Mouse (Mus musculus) kidney, embryonic 14.5 days (tissue): Measurements from ENCODE around the gene Rnf130. TPM values are rescaled to one million over a fixed set of nuclear protein-coding genes. Genes with fewer than 3 reads are reported as not detected.

ENCODE experiments used
- ATAC-seq: fragments of 200-750 bp; cut with Nextera tagmentation; 2 replicates; pipeline ENCODE4 v1.8.0; 2017; ENCODE audit warnings: moderate number of reproducible peaks, mild to moderate bottlenecking, moderate TSS enrichment, moderate library complexity; ENCODE audit not compliant: low FRiP score, low TSS enrichment
- H3K27ac ChIP-seq: fragments of 300-500 bp; sonication (generic); 2 replicates; pipeline ENCODE4 v1.5.1; 2014; ENCODE audit warnings: low read depth, mild to moderate bottlenecking, low read length, moderate library complexity, mixed read lengths
- H3K27me3 ChIP-seq: fragments of 300-500 bp; sonication (generic); 2 replicates; pipeline ENCODE4 v1.6.1; 2014; ENCODE audit warnings: mild to moderate bottlenecking, low read length; ENCODE audit not compliant: control insufficient read depth, insufficient read depth
- H3K36me3 ChIP-seq: fragments of 300-500 bp; sonication (generic); 2 replicates; pipeline ENCODE4 v1.6.1; 2014; ENCODE audit warnings: low read length, mixed read lengths; ENCODE audit not compliant: control insufficient read depth, insufficient read depth
- H3K4me1 ChIP-seq: fragments of 300-500 bp; sonication (generic); 2 replicates; pipeline ENCODE4 v1.6.1; 2014; ENCODE audit warnings: low read length, mixed read lengths; ENCODE audit not compliant: control insufficient read depth, insufficient read depth
- H3K4me2 ChIP-seq: fragments of 300-500 bp; sonication (generic); replicated peaks from 2 replicates; pipeline ENCODE4 v1.6.1; 2014; ENCODE audit warnings: low read depth, mild to moderate bottlenecking, low read length
- H3K4me3 ChIP-seq: fragments of 300-500 bp; sonication (generic); 2 replicates; pipeline ENCODE4 v1.5.1; 2014; ENCODE audit warnings: mild to moderate bottlenecking, low read length
- H3K9ac ChIP-seq: fragments of 300-500 bp; sonication (generic); 2 replicates; pipeline ENCODE4 v1.6.1; 2014; ENCODE audit warnings: low read depth, mild to moderate bottlenecking, low read length, moderate library complexity
- H3K9me3 ChIP-seq: fragments of 300-500 bp; sonication (generic); 2 replicates; pipeline ENCODE4 v1.6.1; 2016; ENCODE audit warnings: low read length; ENCODE audit not compliant: control insufficient read depth
- WGBS: fragments of 180-500 bp; shearing (Covaris S2); extraction: QIAGEN DNeasy Blood & Tissue Kit; methylation state at CpG from one replicate; pipeline ENCODE4 v1.1.7; 2014; 5-methylcytosine and 5-hydroxymethylcytosine counted together
- polyA plus RNA-seq: library from polyadenylated mRNA; unstranded; fragments of >200 nt; fragmentation: Nextera tagmentation; extraction: Ambion mirVana; gene quantifications from 2 replicates; pipeline ENCODE4 v1.2.1, GENCODE M21; 2014

The Rnf130 gene
- polyA plus RNA-seq, 1 experiment from 2014 or later = 69.3 TPM

GRCm38 (mm10) chr11:50104016-50104415, 78.9 kb downstream of the Rnf130 start:
- WGBS = 91% methylated on average over 6 of the region's 6 CpGs
- Histone ChIP-seq H3K27ac (no peak overlapping the region), H3K4me3 (no peak overlapping the region), H3K4me1 (peaks cover 2% of the 10 kb centered on the region; the same call in 1 of the 2 replicates), H3K9ac (no peak overlapping the region), H3K36me3 (peaks cover 9% of the 10 kb centered on the region; the same call in 1 of the 2 replicates), H3K27me3 (no peaks in the 10 kb centered on the region), H3K9me3 (no peaks in the 10 kb centered on the region), H3K4me2 (no peak overlapping the region)
- ATAC-seq = no peak

- Histone ChIP-seq H3K9me3 (no peaks in the 10 kb centered on the region), H3K4me1 (peaks cover 2% of the 10 kb centered on the region; the same call in 1 of the 2 replicates), H3K4me3 (no peak overlapping the region), H3K27ac (no peak overlapping the region), H3K27me3 (no peaks in the 10 kb centered on the region), H3K4me2 (no peak overlapping the region), H3K36me3 (no peaks in the 10 kb centered on the region; the same call in 1 of the 2 replicates), H3K9ac (no peak overlapping the region)
- ATAC-seq = no peak
- WGBS = 87% methylated on average over 5 of the region's 5 CpGs
These were observed 80.1 kb downstream of the Rnf130 start for GRCm38 (mm10) chr11:50105237-50105636.

GRCm38 (mm10) chr11:50106024-50106423, 80.9 kb downstream of the Rnf130 start:
- no peaks in the 10 kb centered on the region for H3K36me3 ChIP-seq
- peaks cover 2% of the 10 kb centered on the region; the same call in 1 of the 2 replicates for H3K4me1 ChIP-seq
- no peak overlapping the region for H3K27ac ChIP-seq
- 78% methylated on average over 7 of the region's 7 CpGs for WGBS
- no peak for ATAC-seq
- no peak overlapping the region for H3K9ac ChIP-seq
- no peaks in the 10 kb centered on the region for H3K9me3 ChIP-seq
- H3K4me2 ChIP-seq = no peak overlapping the region
- H3K27me3 ChIP-seq = no peaks in the 10 kb centered on the region
- H3K4me3 ChIP-seq = no peak overlapping the region

DNA sequence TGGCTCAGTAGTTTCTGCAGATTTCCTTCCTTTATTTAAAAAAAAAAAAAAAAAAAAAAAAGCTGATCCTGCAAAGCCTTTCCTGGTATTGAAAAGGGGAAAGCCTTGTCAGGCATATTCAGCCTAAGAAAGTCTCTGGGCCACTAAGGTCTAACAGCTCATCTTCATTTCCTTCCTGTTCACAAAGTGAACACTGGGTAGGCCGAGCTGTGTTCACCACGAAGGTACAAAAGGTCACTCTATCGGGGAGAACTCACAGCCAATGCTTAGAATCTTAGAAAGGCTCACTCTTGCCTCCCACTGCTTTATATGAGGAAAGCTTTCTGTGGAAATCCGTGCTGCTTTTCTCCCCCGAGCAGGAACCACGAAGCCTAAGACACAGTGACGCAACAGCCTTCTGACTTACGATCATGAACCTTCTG, 83.7 kb downstream of the Rnf130 start:
- ATAC-seq = no peak
- no peak overlapping the region; the same call in 1 of the 2 replicates for H3K27ac ChIP-seq

DNA sequence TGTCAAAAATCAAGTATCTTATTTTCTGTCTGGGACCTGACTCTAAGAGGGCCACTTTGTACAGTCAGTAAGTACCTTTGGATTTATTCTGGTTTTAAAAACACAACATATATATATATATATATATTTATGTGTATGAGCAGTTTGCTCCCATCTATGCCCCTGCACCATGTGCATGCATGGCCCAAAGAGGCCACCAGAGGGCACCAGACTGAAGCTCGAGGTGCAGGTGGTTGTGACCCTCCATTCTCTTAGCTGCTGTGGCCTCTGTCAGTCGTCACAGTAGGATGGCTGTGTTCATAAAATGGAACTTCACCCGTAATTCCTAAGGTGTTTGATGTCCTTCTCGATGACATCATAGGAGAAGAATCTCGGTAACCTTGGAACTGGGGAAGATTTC, 89.2 kb downstream of the Rnf130 start:
- no peaks in the 10 kb centered on the region for H3K9me3 ChIP-seq
- no peaks in the 10 kb centered on the region for H3K4me1 ChIP-seq
- no peak overlapping the region for H3K27ac ChIP-seq
- WGBS = 16% methylated on average over 5 of the region's 5 CpGs
- no peak overlapping the region for H3K4me3 ChIP-seq
- peak; percentile 66 for ATAC-seq
- no peaks in the 10 kb centered on the region for H3K36me3 ChIP-seq
- H3K27me3 ChIP-seq = no peaks in the 10 kb centered on the region
- no peak overlapping the region for H3K9ac ChIP-seq
- H3K4me2 ChIP-seq = no peak overlapping the region

More for the DNA sequence above, 83.7 kb downstream of the Rnf130 start:
- WGBS = 67% methylated on average over 8 of the region's 8 CpGs
- Histone ChIP-seq H3K27me3 (no peaks in the 10 kb centered on the region), H3K9ac (no peak overlapping the region), H3K4me1 (no peaks in the 10 kb centered on the region), H3K4me2 (no peak overlapping the region), H3K4me3 (no peak overlapping the region), H3K36me3 (no peaks in the 10 kb centered on the region), H3K9me3 (no peaks in the 10 kb centered on the region)

DNA sequence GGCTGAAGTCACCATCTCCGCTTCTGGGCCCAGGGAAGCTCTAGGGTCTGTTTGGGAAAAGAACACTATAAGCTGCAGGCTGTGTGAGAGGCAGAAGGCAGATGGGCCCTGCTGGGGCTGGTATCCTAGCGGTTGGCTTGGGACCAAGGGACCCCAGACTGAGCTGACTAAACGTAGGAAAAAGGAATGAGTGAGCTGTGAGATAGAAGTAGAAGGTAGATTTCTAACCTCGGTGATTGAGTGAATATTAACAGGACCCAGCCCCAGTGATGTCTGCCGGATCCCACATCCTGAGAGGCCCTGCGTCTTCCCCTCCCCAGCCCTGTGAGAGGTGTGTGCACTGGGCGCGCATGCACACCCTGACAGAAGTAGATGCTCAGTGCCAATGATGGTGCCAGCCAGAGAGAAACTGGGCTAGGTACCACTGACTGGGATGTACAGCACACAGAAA, 97.5 kb downstream of the Rnf130 start:
- Histone ChIP-seq H3K9me3 (no peaks in the 10 kb centered on the region), H3K4me2 (no peak overlapping the region), H3K27ac (no peak overlapping the region), H3K36me3 (no peaks in the 10 kb centered on the region), H3K9ac (no peak overlapping the region), H3K27me3 (no peaks in the 10 kb centered on the region), H3K4me1 (no peaks in the 10 kb centered on the region), H3K4me3 (no peak overlapping the region)
- ATAC-seq = no peak
- 94% methylated on average over 8 of the region's 8 CpGs for WGBS

DNA sequence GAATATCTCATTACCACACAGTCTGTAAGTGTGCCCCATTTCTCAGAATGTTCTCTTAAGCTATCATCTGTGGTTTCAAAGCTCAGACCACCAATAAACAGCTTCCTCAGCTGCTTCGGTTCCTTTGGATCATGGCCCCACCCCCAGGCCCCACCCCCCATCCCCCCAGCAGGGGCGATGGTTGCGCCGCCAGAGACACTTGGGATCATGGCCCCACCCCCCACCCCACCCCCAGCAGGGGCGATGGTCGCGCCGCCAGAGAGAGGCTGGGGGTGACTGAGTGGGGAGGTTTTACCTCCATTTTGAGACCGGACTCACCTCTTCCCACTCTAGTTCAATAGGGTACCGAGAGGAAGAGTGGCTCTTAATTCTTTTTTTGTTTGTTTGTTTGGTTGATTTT, 102.6 kb downstream of the Rnf130 start:
- 7% methylated on average over 10 of the region's 10 CpGs for WGBS
- Histone ChIP-seq H3K4me1 (peaks cover 8% of the 10 kb centered on the region; the same call in 1 of the 2 replicates), H3K27me3 (no peaks in the 10 kb centered on the region), H3K9ac (no peak overlapping the region), H3K36me3 (no peaks in the 10 kb centered on the region), H3K9me3 (no peaks in the 10 kb centered on the region), H3K4me2 (peak overlapping the region; percentile 38; the same call in 1 of the 2 replicates), H3K27ac (no peak overlapping the region), H3K4me3 (peak overlapping the region; percentile 16; the same call in 1 of the 2 replicates)
- ATAC-seq = no peak

GRCm38 (mm10) chr11:50130811-50131766, 105.9 kb downstream of the Rnf130 start, which contains the start of gene Tbc1d9b:
Gene Tbc1d9b, plus strand, starts transcription at chr11:50131396.
- 1% methylated on average over 70 of the region's 77 CpGs for WGBS
- Histone ChIP-seq H3K27me3 (no peaks in the 10 kb centered on the region), H3K4me2 (peak within 1 kb of the TSS; percentile 85)

GRCm38 (mm10) chr11:50131801-50132201, 106.7 kb downstream of the Rnf130 start:
- Histone ChIP-seq H3K4me3 (peak overlapping the region; percentile 89), H3K9me3 (no peaks in the 10 kb centered on the region), H3K36me3 (peaks cover 12% of the 10 kb centered on the region), H3K27ac (peak overlapping the region; percentile 83; the same call in 1 of the 2 replicates), H3K27me3 (no peaks in the 10 kb centered on the region), H3K4me1 (peaks cover 8% of the 10 kb centered on the region; the same call in 1 of the 2 replicates), H3K4me2 (peak overlapping the region; percentile 85), H3K9ac (peak overlapping the region; percentile 98)
- WGBS = 20% methylated on average over 10 of the region's 10 CpGs
- no peak for ATAC-seq

More at GRCm38 (mm10) chr11:50130811-50131766, 105.9 kb downstream of the Rnf130 start, which contains the start of gene Tbc1d9b:
- peak within 1 kb of the TSS; percentile 89 for H3K4me3 ChIP-seq
- peak within 1 kb of the TSS; percentile 98 for H3K9ac ChIP-seq
- peak within 1 kb of the TSS; percentile 83 for H3K27ac ChIP-seq
- H3K4me1 ChIP-seq = peaks cover 8% of the 10 kb centered on the region; the same call in 1 of the 2 replicates
- H3K9me3 ChIP-seq = no peaks in the 10 kb centered on the region
- H3K36me3 ChIP-seq = peaks cover 6% of the 10 kb centered on the region; the same call in 1 of the 2 replicates
- peak; percentile 93 for ATAC-seq
